Mouse (Mus musculus): ENCODE results near the gene Zfp984.
"Not testable (repeated sequence)": the region's sequence is repeated elsewhere in the genome, so short reads cannot be mapped to it uniquely, and the experiment has no call there.

Gene Zfp984

GRCm38 (mm10) chr4:147809292-147809965, at the start of gene Zfp984:
Gene Zfp984, minus strand, starts transcription at chr4:147809788.
- not testable (repeated sequence) for DNase-seq (ENCODE audit: low spot score in 2 of 2)

- DNase-seq (ENCODE audit: low spot score in 2 of 2): no peak
Observed at GRCm38 (mm10) chr4:147850776-147851175, 41.2 kb upstream of the Zfp984 start.

- no peak for DNase-seq (ENCODE audit: low spot score in 2 of 2)
Observed at GRCm38 (mm10) chr4:147848584-147848991, 39.0 kb upstream of the Zfp984 start.

- peak; percentile 47 to 65 for DNase-seq (ENCODE audit: low spot score in 2 of 2)
Observed at GRCm38 (mm10) chr4:147847614-147848583, 38.3 kb upstream of the Zfp984 start, which contains the start of gene Zfp933. Gene Zfp933, minus strand, starts transcription at chr4:147848366.

- no peak for DNase-seq (ENCODE audit: low spot score in 2 of 2)
Observed at GRCm38 (mm10) chr4:147842871-147843270, 33.3 kb upstream of the Zfp984 start.

- DNase-seq (ENCODE audit: low spot score in 2 of 2): not testable (repeated sequence)
Observed at GRCm38 (mm10) chr4:147839282-147839681, 29.7 kb upstream of the Zfp984 start.

- DNase-seq (ENCODE audit: low spot score in 2 of 2): no peak
Observed at GRCm38 (mm10) chr4:147824389-147824788, 14.8 kb upstream of the Zfp984 start.

GRCm38 (mm10) chr4:147821414-147821813, 11.8 kb upstream of the Zfp984 start:
- DNase-seq (ENCODE audit: low spot score in 2 of 2): not testable (repeated sequence)

GRCm38 (mm10) chr4:147819659-147820058, 10.1 kb upstream of the Zfp984 start:
- DNase-seq (ENCODE audit: low spot score in 2 of 2): not testable (repeated sequence)

- no peak for DNase-seq (ENCODE audit: low spot score in 2 of 2)
Observed at GRCm38 (mm10) chr4:147814592-147815167, 5.1 kb upstream of the Zfp984 start.

GRCm38 (mm10) chr4:147813249-147813765, 3.7 kb upstream of the Zfp984 start:
- DNase-seq (ENCODE audit: low spot score in 2 of 2): no peak

- DNase-seq (ENCODE audit: low spot score in 2 of 2): not testable (repeated sequence)
Observed at GRCm38 (mm10) chr4:147809966-147810304, 347 bp upstream of the Zfp984 start.

GRCm38 (mm10) chr4:147808483-147808882, 1.1 kb downstream of the Zfp984 start:
- not testable (repeated sequence) for DNase-seq (ENCODE audit: low spot score in 2 of 2)

GRCm38 (mm10) chr4:147795308-147795707, 14.3 kb downstream of the Zfp984 start:
- DNase-seq (ENCODE audit: low spot score in 2 of 2): not testable (repeated sequence)

- DNase-seq (ENCODE audit: low spot score in 2 of 2): not testable (repeated sequence)
Observed at GRCm38 (mm10) chr4:147794026-147794665, 15.4 kb downstream of the Zfp984 start.

- not testable (repeated sequence) for DNase-seq (ENCODE audit: low spot score in 2 of 2)
Observed at GRCm38 (mm10) chr4:147793390-147793916, 16.1 kb downstream of the Zfp984 start.

- not testable (repeated sequence) for DNase-seq (ENCODE audit: low spot score in 2 of 2)
Observed at GRCm38 (mm10) chr4:147791729-147792128, 17.9 kb downstream of the Zfp984 start.

GRCm38 (mm10) chr4:147746255-147746654, 63.3 kb downstream of the Zfp984 start:
- not testable (repeated sequence) for DNase-seq (ENCODE audit: low spot score in 2 of 2)

GRCm38 (mm10) chr4:147738636-147739369, 70.8 kb downstream of the Zfp984 start:
- not testable (repeated sequence) for DNase-seq (ENCODE audit: low spot score in 2 of 2)
